Mouse (Mus musculus) cerebellum, adult 11-12 months (tissue): ENCODE measurements around the gene Ogdh.
"Not testable (repeated sequence)": the region's sequence is repeated elsewhere in the genome, so short reads cannot be mapped to it uniquely, and the experiment has no call there.

Experiments
- DNase-seq: peaks from one replicate; pipeline ENCODE4 v3.0.0; 2022

Gene Ogdh

GRCm38 (mm10) chr11:6367986-6368385 is 76.6 kb downstream of the Ogdh start:
- DNase-seq, result not testable (repeated sequence)

- DNase-seq, result no peak
These were observed 80.1 kb downstream of the Ogdh start for GRCm38 (mm10) chr11:6371376-6372155.

GRCm38 (mm10) chr11:6372784-6373183 is 81.4 kb downstream of the Ogdh start:
- no peak for DNase-seq

GRCm38 (mm10) chr11:6380916-6381315 is 89.5 kb downstream of the Ogdh start:
- no peak for DNase-seq

- DNase-seq, result peak; percentile 49
These were observed 96.8 kb downstream of the Ogdh start for GRCm38 (mm10) chr11:6388126-6388725.

GRCm38 (mm10) chr11:6388726-6389413 is 97.4 kb downstream of the Ogdh start, which contains the start of gene Zmiz2:
Gene Zmiz2, plus strand, starts transcription at chr11:6389074.
- peak; percentile 96 for DNase-seq

- DNase-seq, result peak; percentile 60
These were observed 98.1 kb downstream of the Ogdh start for GRCm38 (mm10) chr11:6389483-6389921.

GRCm38 (mm10) chr11:6390376-6391053 is 99.1 kb downstream of the Ogdh start:
- peak; percentile 38 for DNase-seq

GRCm38 (mm10) chr11:6391516-6392276 is 100.3 kb downstream of the Ogdh start:
- DNase-seq, result no peak

GRCm38 (mm10) chr11:6392857-6393256 is 101.4 kb downstream of the Ogdh start:
- DNase-seq, result no peak

- DNase-seq, result no peak
These were observed 102.4 kb downstream of the Ogdh start for GRCm38 (mm10) chr11:6393866-6394265.

GRCm38 (mm10) chr11:6395565-6395964 is 104.1 kb downstream of the Ogdh start:
- no peak for DNase-seq

- DNase-seq, result no peak
These were observed 106.7 kb downstream of the Ogdh start for GRCm38 (mm10) chr11:6398141-6398540.

GRCm38 (mm10) chr11:6402515-6403510 is 111.4 kb downstream of the Ogdh start:
- no peak for DNase-seq

GRCm38 (mm10) chr11:6403830-6404405 is 112.5 kb downstream of the Ogdh start:
- DNase-seq, result no peak

- DNase-seq, result no peak
These were observed 113.5 kb downstream of the Ogdh start for GRCm38 (mm10) chr11:6404699-6405566.

- DNase-seq, result no peak
These were observed 114.2 kb downstream of the Ogdh start for GRCm38 (mm10) chr11:6405591-6406081.
